13 mouse cellular contexts compared by ENCODE assay signal in genomic region chr5:147646351-147646929, GRCm38 (mm10).
A peak's percentile ranks its signal among the peaks of the same experiment; 100 is the strongest.
DNase-seq lines count a peak whose midpoint lies in the region; ATAC-seq lines count a peak whose summit lies in the region.
"Had no signal": no experiment of that assay in that cellular context is flagged by ENCODE, and none has a peak within 500 bp of the region (broad histone marks: within the 10 kb centered on the region; RNA-seq: fewer than 3 reads in every experiment).

No protein-coding gene starts in this region.

- ATAC-seq in midbrain, embryonic 16.5 days: no peak
- ATAC-seq: intestine, embryonic 15.5 days had no signal

- no peaks in the 10 kb centered on the region for H3K27me3 ChIP-seq in midbrain, embryonic 10.5 days (ENCODE audit: low read depth, poor library complexity, severe bottlenecking)
- no peaks in the 10 kb centered on the region for H3K27me3 ChIP-seq in midbrain, embryonic 16.5 days (ENCODE audit: control insufficient read depth, insufficient read depth, low read depth, low read length)
- H3K27me3 ChIP-seq: intestine, embryonic 15.5 days; neural tube, embryonic 12.5 days had no signal

- no peaks in the 10 kb centered on the region for H3K36me3 ChIP-seq in midbrain, embryonic 10.5 days
- H3K36me3 ChIP-seq in midbrain, embryonic 16.5 days (ENCODE audit: control insufficient read depth, insufficient read depth, low read length): no peaks in the 10 kb centered on the region
- H3K36me3 ChIP-seq: intestine, embryonic 15.5 days; neural tube, embryonic 12.5 days had no signal

- 0 out of 2 replicates have a peak overlapping the region, but pooled peaks have one; percentile 33 for H3K27ac ChIP-seq in midbrain, embryonic 10.5 days (replicated peaks)
- H3K27ac ChIP-seq in midbrain, embryonic 16.5 days (ENCODE audit: low read length): no peak overlapping the region
- H3K27ac ChIP-seq: intestine, embryonic 15.5 days; neural tube, embryonic 12.5 days had no signal

- H3K9me3 ChIP-seq in midbrain, embryonic 10.5 days (replicated peaks): no peaks in the 10 kb centered on the region
- no peaks in the 10 kb centered on the region for H3K9me3 ChIP-seq in midbrain, embryonic 16.5 days (replicated peaks; ENCODE audit: control insufficient read depth, low read length, poor library complexity, severe bottlenecking)
- H3K9me3 ChIP-seq: intestine, embryonic 15.5 days; neural tube, embryonic 12.5 days had no signal

- no peak overlapping the region for H3K4me2 ChIP-seq in midbrain, embryonic 16.5 days (ENCODE audit: low read length)
- H3K4me2 ChIP-seq: intestine, embryonic 15.5 days; neural tube, embryonic 12.5 days had no signal

- H3K9ac ChIP-seq in midbrain, embryonic 16.5 days (ENCODE audit: low read depth, low read length): no peak overlapping the region
- H3K9ac ChIP-seq: intestine, embryonic 15.5 days; neural tube, embryonic 12.5 days had no signal

- intact Hi-C loops in heart, postnatal 25 days (cut with DNase I): loop anchor here (5.0 kb wide), 1 partner anchor 64 kb away; no protein-coding TSS in a partner anchor

- H3K4me1 ChIP-seq in midbrain, embryonic 10.5 days: no peaks in the 10 kb centered on the region
- H3K4me1 ChIP-seq in midbrain, embryonic 16.5 days (ENCODE audit: control insufficient read depth, insufficient read depth, low read length): no peaks in the 10 kb centered on the region
- H3K4me1 ChIP-seq: intestine, embryonic 15.5 days; neural tube, embryonic 12.5 days had no signal

- 72% methylated on average over 14 of the region's 14 CpGs for WGBS in midbrain, embryonic 10.5 days
- WGBS in midbrain, embryonic 16.5 days: 85% methylated on average over 14 of the region's 14 CpGs

- DNase-seq in heart, adult 18-20 months: peak; percentile 41 to 59
- no peak for DNase-seq in heart, postnatal 25 days (ENCODE audit: low spot score)
- no peak for DNase-seq in midbrain, embryonic 10.5 days (ENCODE audit: low spot score)
- peak; percentile 26 for DNase-seq in heart, postnatal 4 days
- DNase-seq in skeletal muscle tissue, adult 2 months (ENCODE audit: low read depth, low spot score): peak; percentile 18
- no peak for DNase-seq in spleen, adult 18-20 months
- no peak for DNase-seq in cerebellum, adult 11-12 months
- DNase-seq: adrenal gland, adult 2 months; cerebellum, adult 11 months; left cerebral cortex, postnatal 4 days had no signal

- H3K4me3 ChIP-seq in midbrain, embryonic 10.5 days: no peak overlapping the region
- H3K4me3 ChIP-seq in midbrain, embryonic 16.5 days (ENCODE audit: low read depth, low read length): no peak overlapping the region
- H3K4me3 ChIP-seq: intestine, embryonic 15.5 days; neural tube, embryonic 12.5 days had no signal

Comparison
In these comparisons a context has a peak if more than half of its experiments do, and no peak if none do; other contexts are left out.
1. DNase-seq: peak in heart, adult 18-20 months (2 of 2), heart, postnatal 4 days (single experiment) and skeletal muscle tissue, adult 2 months (single experiment); none in heart, postnatal 25 days (single experiment), midbrain, embryonic 10.5 days (single experiment), spleen, adult 18-20 months (0 of 2) and cerebellum, adult 11-12 months (single experiment).